Mouse (Mus musculus) myocyte (in vitro differentiated cells): ENCODE results near the gene Slc17a8.
"Not testable (repeated sequence)": the region's sequence is repeated elsewhere in the genome, so short reads cannot be mapped to it uniquely, and the experiment has no call there.

Experiments
- CEBPB ChIP-seq: IDR thresholded peaks from 2 replicates; pipeline ENCODE4 v1.6.1; 2011; ENCODE audit warnings: mild to moderate bottlenecking, moderate library complexity; ENCODE audit not compliant: poor library complexity, insufficient read depth, severe bottlenecking
- E2F4 ChIP-seq: IDR thresholded peaks from one replicate; pipeline ENCODE4 v1.6.1; 2011; ENCODE audit warnings: mild to moderate bottlenecking, control low read depth, moderate library complexity; ENCODE audit not compliant: insufficient read depth
- MAX ChIP-seq: IDR thresholded peaks from one replicate; pipeline ENCODE4 v1.6.1; 2011; ENCODE audit warnings: low read depth, mild to moderate bottlenecking, control low read depth
- MYOG ChIP-seq, 3 experiments: IDR thresholded peaks; one replicate each; pipeline ENCODE4 v1.6.1; 2011; ENCODE audit warnings: control low read depth in 2 of 3, low read depth in 2 of 3, mild to moderate bottlenecking in 2 of 3; ENCODE audit not compliant: insufficient read length in 2 of 3, control insufficient read depth in 1 of 3, insufficient read depth in 1 of 3
- POLR2A ChIP-seq: IDR thresholded peaks from one replicate; pipeline ENCODE4 v1.6.1; 2011; ENCODE audit warnings: low read depth, mild to moderate bottlenecking, control low read depth, moderate library complexity; ENCODE audit not compliant: insufficient read length
- POLR2AphosphoS2 ChIP-seq: IDR thresholded peaks from one replicate; pipeline ENCODE4 v1.6.1; 2011; ENCODE audit warnings: low read depth, control low read depth; ENCODE audit not compliant: insufficient read length
- USF1 ChIP-seq: IDR thresholded peaks from one replicate; pipeline ENCODE4 v1.6.1; 2011; ENCODE audit warnings: low read depth, mild to moderate bottlenecking, control low read depth, moderate library complexity

- not testable (repeated sequence) for TF ChIP-seq E2F4; POLR2A; USF1; MYOG (IDR thresholded peaks at IDR 0.05; ENCODE audit: control insufficient read depth in 1 of 3, insufficient read depth in 1 of 3, insufficient read length in 2 of 3, low read depth in 2 of 3); MAX; POLR2AphosphoS2; CEBPB
Measured at GRCm38 (mm10) chr10:89670371-89670770, 49.3 kb upstream of the Slc17a8 start.
